9 mouse cellular contexts compared by ENCODE assay signal in genomic region chr4:54837326-54837725, GRCm38 (mm10).
DNase-seq lines count a peak whose midpoint lies in the region; ATAC-seq and TF ChIP-seq lines count a peak whose summit lies in the region.
"Had no signal": no experiment of that assay in that cellular context is flagged by ENCODE, and none has a peak within 500 bp of the region (broad histone marks: within the 10 kb centered on the region; RNA-seq: fewer than 3 reads in every experiment).

No protein-coding gene starts in this region.

- H3K27ac ChIP-seq in left cerebral cortex, adult 2 months: no peak overlapping the region
- no peak overlapping the region for H3K27ac ChIP-seq in intestine, embryonic 15.5 days
- no peak overlapping the region for H3K27ac ChIP-seq in liver, embryonic 11.5 days (ENCODE audit: low read depth, low read length)
- H3K27ac ChIP-seq: embryonic facial prominence, embryonic 13.5 days had no signal

- peak; percentile 13 to 44 for DNase-seq in left cerebral cortex, postnatal 10 days (ENCODE audit: extremely low spot score in 1 of 2, low spot score in 2 of 2)
- DNase-seq in left cerebral cortex, adult 2 months (ENCODE audit: extremely low spot score in 1 of 2, low spot score in 2 of 2): no peak
- peak; percentile 76 to 84 for DNase-seq in cerebellum, postnatal 25 days
- DNase-seq in kidney, adult 8-10 months: peak; percentile 61 to 71
- peak; percentile 59 to 63 for DNase-seq in right cerebral cortex, postnatal 10 days (ENCODE audit: low spot score in 2 of 2)
- no peak for DNase-seq in embryo, embryonic 10.5 days (ENCODE audit: low spot score)
- no peak for DNase-seq in liver, embryonic 11.5 days (ENCODE audit: low spot score)

- no peak overlapping the region for H3K4me2 ChIP-seq in intestine, embryonic 15.5 days (replicated peaks)
- no peak overlapping the region for H3K4me2 ChIP-seq in liver, embryonic 11.5 days
- H3K4me2 ChIP-seq: embryonic facial prominence, embryonic 13.5 days had no signal

- H3K27me3 ChIP-seq in intestine, embryonic 15.5 days (replicated peaks): no peaks in the 10 kb centered on the region
- no peaks in the 10 kb centered on the region for H3K27me3 ChIP-seq in liver, embryonic 11.5 days (replicated peaks; ENCODE audit: control insufficient read depth, insufficient read depth, low read length)
- H3K27me3 ChIP-seq: embryonic facial prominence, embryonic 13.5 days had no signal

- TF ChIP-seq CTCF in left cerebral cortex, adult 2 months (IDR thresholded peaks at IDR 0.05): no peak

- H3K4me3 ChIP-seq in left cerebral cortex, adult 2 months: no peak overlapping the region
- no peak overlapping the region for H3K4me3 ChIP-seq in intestine, embryonic 15.5 days (replicated peaks)
- no peak overlapping the region for H3K4me3 ChIP-seq in liver, embryonic 11.5 days (ENCODE audit: low read depth, low read length)
- H3K4me3 ChIP-seq: embryonic facial prominence, embryonic 13.5 days had no signal

- H3K4me1 ChIP-seq in intestine, embryonic 15.5 days (replicated peaks): no peaks in the 10 kb centered on the region
- no peaks in the 10 kb centered on the region for H3K4me1 ChIP-seq in liver, embryonic 11.5 days (replicated peaks; ENCODE audit: control insufficient read depth, insufficient read depth, low read length)

- no peak overlapping the region for H3K9ac ChIP-seq in intestine, embryonic 15.5 days
- H3K9ac ChIP-seq in liver, embryonic 11.5 days (ENCODE audit: low read depth, low read length): no peak overlapping the region
- H3K9ac ChIP-seq: embryonic facial prominence, embryonic 13.5 days had no signal

- intact Hi-C loops in left cerebral cortex, postnatal 10 days (cut with DNase I): no loop called here
- intact Hi-C loops in left cerebral cortex, adult 2 months (cut with DNase I): no loop called here

- ATAC-seq in intestine, embryonic 15.5 days: no peak
- no peak for ATAC-seq in liver, embryonic 11.5 days (replicated peaks; ENCODE audit: low FRiP score)

- H3K9me3 ChIP-seq in intestine, embryonic 15.5 days: no peaks in the 10 kb centered on the region
- no peaks in the 10 kb centered on the region for H3K9me3 ChIP-seq in liver, embryonic 11.5 days (ENCODE audit: control insufficient read depth, low read length)
- H3K9me3 ChIP-seq: embryonic facial prominence, embryonic 13.5 days had no signal

- 61% methylated on average over 2 of the region's 2 CpGs for WGBS in intestine, embryonic 15.5 days
- WGBS in liver, embryonic 11.5 days: 70% methylated on average over 2 of the region's 2 CpGs

- no peaks in the 10 kb centered on the region for H3K36me3 ChIP-seq in intestine, embryonic 15.5 days
- no peaks in the 10 kb centered on the region for H3K36me3 ChIP-seq in liver, embryonic 11.5 days (ENCODE audit: control insufficient read depth, insufficient read depth, low read length)
- H3K36me3 ChIP-seq: embryonic facial prominence, embryonic 13.5 days had no signal

Comparison
In these comparisons a context has a peak if more than half of its experiments do, and no peak if none do; other contexts are left out.
1. DNase-seq: peak in left cerebral cortex, postnatal 10 days (2 of 2), cerebellum, postnatal 25 days (2 of 2), kidney, adult 8-10 months (2 of 2) and right cerebral cortex, postnatal 10 days (2 of 2); none in left cerebral cortex, adult 2 months (0 of 2), embryo, embryonic 10.5 days (single experiment) and liver, embryonic 11.5 days (single experiment).